Mouse (Mus musculus) lung, postnatal 0 days (tissue): ENCODE results near the gene Clip2. TPM values are rescaled to one million over a fixed set of nuclear protein-coding genes. Genes with fewer than 3 reads are reported as not detected.
"Not testable (repeated sequence)": the region's sequence is repeated elsewhere in the genome, so short reads cannot be mapped to it uniquely, and the experiment has no call there.

Experiments
- ATAC-seq: fragments of 200-750 bp; cut with Nextera tagmentation; 2 replicates; pipeline ENCODE4 v1.8.0; 2017; ENCODE audit warnings: moderate library complexity
- DNase-seq: peaks from one replicate; pipeline ENCODE4 v3.0.0-alpha.2; 2016; ENCODE audit warnings: low spot score
- H3K27ac ChIP-seq: fragments of 300-500 bp; sonication (generic); 2 replicates; pipeline ENCODE4 v1.5.1; 2014; ENCODE audit warnings: antibody characterized with exemption, mild to moderate bottlenecking, low read length, mixed read lengths
- H3K27me3 ChIP-seq: fragments of 300-500 bp; sonication (generic); replicated peaks from 2 replicates; pipeline ENCODE4 v1.6.1; 2014; ENCODE audit warnings: low read length, mixed read lengths; ENCODE audit not compliant: insufficient read depth
- H3K36me3 ChIP-seq: fragments of 300-500 bp; sonication (generic); 2 replicates; pipeline ENCODE4 v1.6.1; 2014; ENCODE audit warnings: low read length, mixed read lengths; ENCODE audit not compliant: insufficient read depth
- H3K4me1 ChIP-seq: fragments of 300-500 bp; sonication (generic); 2 replicates; pipeline ENCODE4 v1.6.1; 2014; ENCODE audit warnings: antibody characterized with exemption, low read depth, low read length, mixed read lengths; ENCODE audit not compliant: insufficient read depth
- H3K4me2 ChIP-seq: fragments of 300-500 bp; sonication (generic); replicated peaks from 2 replicates; pipeline ENCODE4 v1.6.1; 2014; ENCODE audit warnings: low read depth, mild to moderate bottlenecking, low read length, moderate library complexity, mixed read lengths
- H3K4me3 ChIP-seq: fragments of 300-500 bp; sonication (generic); 2 replicates; pipeline ENCODE4 v1.5.1; 2014; ENCODE audit warnings: low read depth, low read length
- H3K9ac ChIP-seq: fragments of 300-500 bp; sonication (generic); replicated peaks from 2 replicates; pipeline ENCODE4 v1.6.1; 2014; ENCODE audit warnings: low read depth, mild to moderate bottlenecking
- H3K9me3 ChIP-seq: fragments of 300-500 bp; sonication (generic); 2 replicates; pipeline ENCODE4 v1.6.1; 2016; ENCODE audit warnings: low read length, mixed read lengths
- CTCF ChIP-seq: IDR thresholded peaks from 2 replicates; pipeline ENCODE4 v1.5.1; 2016; ENCODE audit warnings: antibody characterized with exemption, mild to moderate bottlenecking
- EP300 ChIP-seq: IDR thresholded peaks from 2 replicates; pipeline ENCODE4 v1.6.1; 2016; ENCODE audit warnings: antibody characterized with exemption, mild to moderate bottlenecking, control low read depth
- WGBS: fragments of 180-500 bp; shearing (Covaris S2); extraction: QIAGEN DNeasy Blood & Tissue Kit; methylation state at CpG from one replicate; pipeline ENCODE4 v1.1.7; 2014; 5-methylcytosine and 5-hydroxymethylcytosine counted together
- polyA plus RNA-seq: library from polyadenylated mRNA; unstranded; fragments of >200 nt; fragmentation: Nextera tagmentation; extraction: Ambion mirVana; gene quantifications from 2 replicates; pipeline ENCODE4 v1.2.1, GENCODE M21; 2015

Clip2 gene
- polyA plus RNA-seq, 1 experiment from 2014 or later = 3.0 TPM

DNA sequence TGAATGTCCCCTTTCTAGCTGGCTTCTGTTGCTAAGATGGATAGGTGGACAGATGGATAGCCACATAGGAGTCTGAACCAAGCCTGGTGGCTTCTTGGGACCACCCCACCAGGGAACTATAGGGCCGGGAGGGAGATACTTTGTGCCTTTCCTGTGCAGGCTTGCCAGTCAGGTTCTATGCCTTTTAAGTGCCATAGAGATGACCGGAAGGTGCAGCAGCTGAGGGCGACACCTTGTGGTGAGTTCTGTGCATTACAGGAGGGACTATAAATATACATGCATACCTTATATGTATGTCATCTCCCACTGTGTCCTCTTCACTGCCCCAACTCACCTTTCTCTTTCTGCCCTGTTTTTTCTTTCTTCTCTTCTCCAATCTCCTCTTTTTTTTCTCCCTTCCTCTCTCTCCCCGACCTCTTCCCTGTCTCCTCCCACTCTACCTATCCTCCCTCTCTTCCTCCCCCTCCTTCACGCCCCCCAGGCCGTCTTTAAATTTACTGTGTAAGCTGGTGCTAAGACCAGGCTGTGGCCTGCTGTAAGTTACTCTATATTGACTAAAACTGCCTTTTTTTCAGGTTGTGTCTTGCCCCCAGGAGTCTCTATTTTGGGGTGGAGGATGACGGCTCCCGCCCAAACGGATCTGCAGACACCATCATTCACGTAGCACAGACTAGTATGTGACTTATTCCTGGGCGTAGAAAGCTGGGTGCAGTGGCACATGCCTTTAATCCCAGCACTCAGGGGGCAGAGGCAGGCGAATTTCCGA is 66.2 kb downstream of the Clip2 start:
- ATAC-seq (peak; percentile 79), DNase-seq (peak; percentile 87)
- WGBS = 57% methylated on average over 13 of the region's 13 CpGs

DNA sequence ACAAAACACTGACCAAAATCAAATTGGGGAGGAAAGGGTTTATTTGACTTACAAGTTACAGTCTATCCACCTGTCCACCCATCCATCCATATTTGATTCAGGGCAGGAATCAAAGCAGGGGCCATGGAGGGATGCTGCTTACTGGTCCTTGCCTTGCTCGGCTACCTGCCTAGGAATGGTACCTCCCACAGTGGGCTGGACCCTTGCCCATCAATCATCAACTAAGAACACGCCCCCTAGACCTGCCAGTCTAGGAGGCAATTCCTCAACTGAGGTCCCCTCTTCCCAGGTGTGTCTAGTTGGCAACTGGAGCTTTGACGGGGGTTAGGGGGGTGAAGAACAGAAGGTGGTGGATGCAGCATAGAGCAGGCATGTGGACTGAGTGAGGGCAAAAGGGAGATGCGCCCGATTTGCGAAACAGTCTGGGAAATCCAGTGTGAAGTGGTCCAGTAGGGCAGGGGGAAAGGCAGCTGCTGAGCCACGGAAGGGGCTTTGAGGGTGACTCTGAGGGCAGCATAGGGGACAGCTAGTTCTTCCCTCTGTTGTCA is 67.0 kb downstream of the Clip2 start:
- no peaks in the 10 kb centered on the region for H3K27me3 ChIP-seq
- ATAC-seq (no peak), DNase-seq (no peak)
- H3K36me3 ChIP-seq = peaks cover 2% of the 10 kb centered on the region; the same call in 1 of the 2 replicates
- no peak overlapping the region for H3K27ac ChIP-seq
- no peak overlapping the region for H3K9ac ChIP-seq
- H3K4me1 ChIP-seq = no peaks in the 10 kb centered on the region
- no peak overlapping the region for H3K4me2 ChIP-seq
- no peak overlapping the region for H3K4me3 ChIP-seq
- H3K9me3 ChIP-seq = no peaks in the 10 kb centered on the region
- TF ChIP-seq CTCF = no peak
- no peak for TF ChIP-seq EP300
- 80% methylated on average over 7 of the region's 7 CpGs for WGBS

More for the DNA sequence above, 66.2 kb downstream of the Clip2 start:
- H3K27me3 ChIP-seq = no peaks in the 10 kb centered on the region
- peaks cover 4% of the 10 kb centered on the region; the same call in 1 of the 2 replicates for H3K36me3 ChIP-seq
- no peak overlapping the region for H3K27ac ChIP-seq
- TF ChIP-seq EP300 = no peak
- TF ChIP-seq CTCF = peak; percentile 97
- no peaks in the 10 kb centered on the region for H3K4me1 ChIP-seq
- no peaks in the 10 kb centered on the region for H3K9me3 ChIP-seq
- H3K4me2 ChIP-seq = no peak overlapping the region
- H3K4me3 ChIP-seq = no peak overlapping the region
- H3K9ac ChIP-seq = no peak overlapping the region

DNA sequence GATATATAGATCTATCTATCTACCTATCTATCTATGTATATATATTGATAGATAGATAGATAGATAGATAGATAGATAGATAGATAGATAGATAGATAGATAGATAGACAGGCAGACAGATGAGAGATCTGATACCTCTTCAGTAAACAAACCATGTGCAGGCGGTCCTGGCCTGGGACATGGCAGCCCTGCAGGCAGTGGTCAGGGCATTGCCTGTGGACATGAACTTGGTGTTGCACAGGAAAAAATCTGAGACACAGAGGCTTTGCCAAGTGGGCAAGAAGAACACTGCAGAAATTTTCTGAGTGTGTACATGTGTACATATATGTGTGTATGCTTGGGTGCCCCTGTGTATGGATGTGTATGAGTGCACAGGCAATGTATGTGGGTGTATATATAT is 68.9 kb downstream of the Clip2 start:
- Histone ChIP-seq H3K4me1 (no peaks in the 10 kb centered on the region), H3K27me3 (no peaks in the 10 kb centered on the region), H3K9ac (no peak overlapping the region), H3K9me3 (no peaks in the 10 kb centered on the region), H3K4me2 (no peak overlapping the region), H3K27ac (no peak overlapping the region), H3K36me3 (no peaks in the 10 kb centered on the region), H3K4me3 (no peak overlapping the region)
- ATAC-seq (no peak), DNase-seq (no peak)
- TF ChIP-seq EP300 (no peak), CTCF (no peak)
- WGBS = 61% methylated on average over 1 of the region's 1 CpGs

DNA sequence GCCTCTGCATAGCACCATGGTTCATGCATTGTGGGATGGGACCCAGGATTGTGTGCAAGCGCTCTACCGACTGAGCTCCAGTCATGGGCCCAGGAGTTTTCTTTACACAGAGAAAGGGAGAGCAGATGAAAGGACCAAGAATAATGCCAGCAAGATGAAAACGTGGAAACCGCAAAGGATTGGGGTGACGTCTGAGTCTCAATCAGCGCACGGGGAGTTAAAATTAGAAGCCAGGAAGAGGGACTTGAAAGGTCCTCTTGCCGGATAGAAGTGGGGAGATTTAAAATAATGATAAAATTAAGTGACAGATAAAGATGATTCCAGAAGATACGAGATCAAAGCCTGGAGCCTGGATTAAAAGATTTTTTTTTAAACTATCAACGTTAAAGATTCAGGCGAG is 69.9 kb downstream of the Clip2 start:
- Histone ChIP-seq H3K36me3 (no peaks in the 10 kb centered on the region), H3K27ac (no peak overlapping the region), H3K27me3 (no peaks in the 10 kb centered on the region), H3K4me2 (no peak overlapping the region), H3K4me3 (no peak overlapping the region), H3K9ac (no peak overlapping the region), H3K9me3 (no peaks in the 10 kb centered on the region), H3K4me1 (no peaks in the 10 kb centered on the region)
- WGBS = 52% methylated on average over 11 of the region's 11 CpGs
- TF ChIP-seq CTCF = no peak
- TF ChIP-seq EP300 = no peak
- DNase-seq (no peak), ATAC-seq (no peak)

DNA sequence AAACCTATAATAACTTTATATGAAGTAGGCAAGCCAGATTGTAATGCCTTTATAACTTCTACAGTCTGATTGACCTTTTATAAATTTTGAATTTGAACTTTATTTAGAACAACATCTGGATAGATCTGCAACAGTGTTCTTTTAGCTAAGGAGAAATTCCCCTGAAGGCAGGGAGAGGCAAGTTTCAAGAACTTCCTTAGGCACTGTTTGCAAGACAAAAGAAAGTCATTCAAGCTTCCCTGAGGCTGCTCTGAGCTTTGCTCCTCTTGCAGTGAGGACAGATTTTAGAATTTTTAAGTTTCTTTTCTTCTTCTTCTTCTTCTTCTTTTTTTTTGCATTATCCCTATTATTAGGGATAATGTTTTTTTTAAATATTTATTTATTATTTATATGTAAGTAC is 73.3 kb downstream of the Clip2 start:
- not testable (repeated sequence) for H3K27me3 ChIP-seq, H3K9me3 ChIP-seq, DNase-seq, H3K4me1 ChIP-seq, H3K36me3 ChIP-seq, H3K27ac ChIP-seq, H3K9ac ChIP-seq, H3K4me2 ChIP-seq, H3K4me3 ChIP-seq, ATAC-seq

DNA sequence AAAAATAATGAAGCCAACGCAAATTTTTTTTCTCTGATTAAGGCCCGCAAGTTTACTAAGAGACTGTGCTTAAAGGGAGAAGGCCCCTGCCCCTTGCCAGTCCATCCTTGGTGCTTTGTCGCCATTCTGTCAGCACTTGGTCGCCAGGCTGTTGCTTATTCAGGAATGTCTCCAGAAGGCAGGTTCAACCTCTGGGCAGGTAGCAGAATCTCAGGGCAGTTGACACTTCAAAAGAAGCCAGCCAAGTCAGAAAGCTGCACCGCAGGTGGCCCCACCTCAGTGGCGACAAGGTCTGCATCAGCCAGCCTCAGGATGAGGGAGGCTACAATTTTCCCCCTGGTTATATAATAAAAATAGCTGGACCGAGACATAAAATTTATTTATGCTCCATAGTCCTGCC is 76.5 kb downstream of the Clip2 start:
- not testable (repeated sequence) for DNase-seq, H3K27me3 ChIP-seq, H3K4me3 ChIP-seq, H3K36me3 ChIP-seq, H3K4me2 ChIP-seq, H3K4me1 ChIP-seq, H3K27ac ChIP-seq, H3K9me3 ChIP-seq, ATAC-seq, H3K9ac ChIP-seq
- WGBS = 89% methylated on average over 7 of the region's 7 CpGs
